Mouse (Mus musculus) hindbrain, embryonic 10.5 days (tissue): ENCODE measurements around the gene Coil. TPM values are rescaled to one million over a fixed set of nuclear protein-coding genes. Genes with fewer than 3 reads are reported as not detected.

Experiments
- DNase-seq: peaks from one replicate; pipeline ENCODE4 v3.0.0-alpha.2; 2017; ENCODE audit warnings: low spot score
- H3K27ac ChIP-seq: fragments of 300-500 bp; sonication (generic); 2 replicates; pipeline ENCODE4 v1.5.1; 2016; ENCODE audit warnings: mild to moderate bottlenecking, moderate library complexity
- H3K27me3 ChIP-seq: fragments of 300-500 bp; sonication (generic); 2 replicates; pipeline ENCODE4 v1.6.1; 2016; ENCODE audit warnings: mild to moderate bottlenecking; ENCODE audit not compliant: poor library complexity, insufficient read depth, severe bottlenecking
- H3K36me3 ChIP-seq: fragments of 300-500 bp; sonication (generic); 2 replicates; pipeline ENCODE4 v1.6.1; 2016; ENCODE audit warnings: mild to moderate bottlenecking, moderate library complexity
- H3K4me1 ChIP-seq: fragments of 300-500 bp; sonication (generic); replicated peaks from 2 replicates; pipeline ENCODE4 v1.6.1; 2016; ENCODE audit warnings: mild to moderate bottlenecking
- H3K4me3 ChIP-seq: fragments of 300-500 bp; sonication (generic); 2 replicates; pipeline ENCODE4 v1.5.1; 2016; ENCODE audit warnings: mild to moderate bottlenecking, moderate library complexity
- H3K9me3 ChIP-seq: fragments of 300-500 bp; sonication (generic); 2 replicates; pipeline ENCODE4 v1.6.1; 2016; ENCODE audit warnings: mild to moderate bottlenecking, moderate library complexity
- WGBS: fragments of 180-500 bp; shearing (Covaris S2); methylation state at CpG from one replicate; pipeline ENCODE4 v1.1.7; 2016; 5-methylcytosine and 5-hydroxymethylcytosine counted together
- polyA plus RNA-seq: library from polyadenylated mRNA; unstranded; fragments of >200 nt; fragmentation: Nextera tagmentation; extraction: Ambion mirVana; gene quantifications from 2 replicates; pipeline ENCODE4 v1.2.1, GENCODE M21; 2016

The Coil gene
- polyA plus RNA-seq, 1 experiment from 2014 or later: 25.9 TPM

- Histone ChIP-seq H3K9me3 (no peaks in the 10 kb centered on the region), H3K36me3 (peaks cover 61% of the 10 kb centered on the region), H3K27ac (no peak overlapping the region), H3K4me3 (no peak overlapping the region), H3K4me1 (peaks cover 19% of the 10 kb centered on the region), H3K27me3 (no peaks in the 10 kb centered on the region)
- no peak for DNase-seq
- 93% methylated on average over 13 of the region's 13 CpGs for WGBS
Observed at GRCm38 (mm10) chr11:88950640-88951250, 19.3 kb upstream of the Coil start.

GRCm38 (mm10) chr11:88951576-88951975, 18.5 kb upstream of the Coil start:
- 92% methylated on average over 2 of the region's 2 CpGs for WGBS
- Histone ChIP-seq H3K4me3 (no peak overlapping the region), H3K27me3 (no peaks in the 10 kb centered on the region), H3K27ac (no peak overlapping the region), H3K36me3 (peaks cover 53% of the 10 kb centered on the region), H3K9me3 (no peaks in the 10 kb centered on the region), H3K4me1 (peaks cover 19% of the 10 kb centered on the region)
- no peak for DNase-seq

- Histone ChIP-seq H3K4me3 (no peak overlapping the region), H3K36me3 (peaks cover 47% of the 10 kb centered on the region), H3K27me3 (no peaks in the 10 kb centered on the region), H3K4me1 (peaks cover 19% of the 10 kb centered on the region), H3K27ac (no peak overlapping the region), H3K9me3 (no peaks in the 10 kb centered on the region)
- DNase-seq: no peak
- WGBS: 90% methylated on average over 5 of the region's 5 CpGs
Observed at GRCm38 (mm10) chr11:88952117-88952516, 17.9 kb upstream of the Coil start.

- no peaks in the 10 kb centered on the region for H3K9me3 ChIP-seq
- peaks cover 19% of the 10 kb centered on the region for H3K4me1 ChIP-seq
- DNase-seq: no peak
- no peak overlapping the region; the same call in 1 of the 2 replicates for H3K4me3 ChIP-seq
- 92% methylated on average over 3 of the region's 3 CpGs for WGBS
- no peaks in the 10 kb centered on the region for H3K27me3 ChIP-seq
- H3K27ac ChIP-seq: no peak overlapping the region
- H3K36me3 ChIP-seq: peaks cover 37% of the 10 kb centered on the region
Observed at GRCm38 (mm10) chr11:88953582-88953981, 16.5 kb upstream of the Coil start.

GRCm38 (mm10) chr11:88954803-88955202, 15.2 kb upstream of the Coil start:
- Histone ChIP-seq H3K4me3 (peak overlapping the region; percentile 61), H3K9me3 (no peaks in the 10 kb centered on the region), H3K27me3 (no peaks in the 10 kb centered on the region), H3K27ac (peak overlapping the region; percentile 89), H3K4me1 (peaks cover 19% of the 10 kb centered on the region), H3K36me3 (peaks cover 27% of the 10 kb centered on the region)
- 0% methylated on average over 4 of the region's 4 CpGs for WGBS
- DNase-seq: peak; percentile 38

GRCm38 (mm10) chr11:88955217-88955969, 14.7 kb upstream of the Coil start, which contains the start of gene Scpep1:
Gene Scpep1, minus strand, starts transcription at chr11:88955465.
- peak; percentile 96 for DNase-seq
- no peaks in the 10 kb centered on the region for H3K27me3 ChIP-seq
- H3K4me1 ChIP-seq: peaks cover 19% of the 10 kb centered on the region
- 6% methylated on average over 34 of the region's 34 CpGs for WGBS
- H3K4me3 ChIP-seq: peak within 1 kb of the TSS; percentile 61
- no peaks in the 10 kb centered on the region for H3K9me3 ChIP-seq
- H3K36me3 ChIP-seq: peaks cover 22% of the 10 kb centered on the region
- H3K27ac ChIP-seq: peak within 1 kb of the TSS; percentile 89

- Histone ChIP-seq H3K9me3 (no peaks in the 10 kb centered on the region), H3K4me3 (no peak overlapping the region), H3K4me1 (peaks cover 16% of the 10 kb centered on the region), H3K27ac (no peak overlapping the region), H3K27me3 (no peaks in the 10 kb centered on the region), H3K36me3 (no peaks in the 10 kb centered on the region)
- WGBS: 82% methylated on average over 3 of the region's 3 CpGs
- no peak for DNase-seq
Observed at GRCm38 (mm10) chr11:88958851-88959250, 11.2 kb upstream of the Coil start.

GRCm38 (mm10) chr11:88966881-88967361, 3.1 kb upstream of the Coil start, which contains the start of gene Elobl:
Gene Elobl, minus strand, starts transcription at chr11:88966931.
- Histone ChIP-seq H3K27ac (no peak within 1 kb of the TSS), H3K9me3 (no peaks in the 10 kb centered on the region), H3K4me3 (no peak within 1 kb of the TSS), H3K36me3 (no peaks in the 10 kb centered on the region), H3K27me3 (0 out of 2 replicates have a peak, but pooled peaks cover 3% of the 10 kb centered on the region), H3K4me1 (no peaks in the 10 kb centered on the region)
- DNase-seq: no peak
- WGBS: 81% methylated on average over 3 of the region's 3 CpGs

- Histone ChIP-seq H3K4me1 (peaks cover 10% of the 10 kb centered on the region), H3K9me3 (no peaks in the 10 kb centered on the region), H3K27ac (peak overlapping the region; percentile 95), H3K27me3 (0 out of 2 replicates have a peak, but pooled peaks cover 3% of the 10 kb centered on the region), H3K4me3 (peak overlapping the region; percentile 79), H3K36me3 (peaks cover 15% of the 10 kb centered on the region; the same call in 1 of the 2 replicates)
- 2% methylated on average over 62 of the region's 62 CpGs for WGBS
- DNase-seq: peak; percentile 94
Observed at GRCm38 (mm10) chr11:88973776-88974701, 4.0 kb downstream of the Coil start.

GRCm38 (mm10) chr11:88976320-88976719, 6.3 kb downstream of the Coil start:
- no peak overlapping the region for H3K4me3 ChIP-seq
- WGBS: 95% methylated on average over 2 of the region's 2 CpGs
- no peak for DNase-seq
- no peaks in the 10 kb centered on the region for H3K27me3 ChIP-seq
- no peaks in the 10 kb centered on the region for H3K9me3 ChIP-seq
- H3K4me1 ChIP-seq: peaks cover 10% of the 10 kb centered on the region
- no peak overlapping the region for H3K27ac ChIP-seq
- H3K36me3 ChIP-seq: peaks cover 21% of the 10 kb centered on the region

GRCm38 (mm10) chr11:88977188-88977587, 7.1 kb downstream of the Coil start:
- H3K4me1 ChIP-seq: peaks cover 10% of the 10 kb centered on the region
- no peak for DNase-seq
- WGBS: 82% methylated on average over 5 of the region's 5 CpGs
- H3K36me3 ChIP-seq: peaks cover 30% of the 10 kb centered on the region
- H3K27ac ChIP-seq: no peak overlapping the region
- no peak overlapping the region for H3K4me3 ChIP-seq
- H3K9me3 ChIP-seq: no peaks in the 10 kb centered on the region
- no peaks in the 10 kb centered on the region for H3K27me3 ChIP-seq

- WGBS: 87% methylated on average over 8 of the region's 8 CpGs
- Histone ChIP-seq H3K4me3 (no peak overlapping the region), H3K27me3 (no peaks in the 10 kb centered on the region), H3K27ac (no peak overlapping the region), H3K4me1 (no peaks in the 10 kb centered on the region), H3K9me3 (no peaks in the 10 kb centered on the region), H3K36me3 (peaks cover 62% of the 10 kb centered on the region)
- no peak for DNase-seq
Observed at GRCm38 (mm10) chr11:88981337-88981736, 11.3 kb downstream of the Coil start.
